Mouse (Mus musculus): ENCODE measurements around the gene Gm49486. TPM values are rescaled to one million over a fixed set of nuclear protein-coding genes. Genes with fewer than 3 reads are reported as not detected.

Gm49486 gene
- polyA plus RNA-seq, 1 experiment, result 0.08 TPM

DNA sequence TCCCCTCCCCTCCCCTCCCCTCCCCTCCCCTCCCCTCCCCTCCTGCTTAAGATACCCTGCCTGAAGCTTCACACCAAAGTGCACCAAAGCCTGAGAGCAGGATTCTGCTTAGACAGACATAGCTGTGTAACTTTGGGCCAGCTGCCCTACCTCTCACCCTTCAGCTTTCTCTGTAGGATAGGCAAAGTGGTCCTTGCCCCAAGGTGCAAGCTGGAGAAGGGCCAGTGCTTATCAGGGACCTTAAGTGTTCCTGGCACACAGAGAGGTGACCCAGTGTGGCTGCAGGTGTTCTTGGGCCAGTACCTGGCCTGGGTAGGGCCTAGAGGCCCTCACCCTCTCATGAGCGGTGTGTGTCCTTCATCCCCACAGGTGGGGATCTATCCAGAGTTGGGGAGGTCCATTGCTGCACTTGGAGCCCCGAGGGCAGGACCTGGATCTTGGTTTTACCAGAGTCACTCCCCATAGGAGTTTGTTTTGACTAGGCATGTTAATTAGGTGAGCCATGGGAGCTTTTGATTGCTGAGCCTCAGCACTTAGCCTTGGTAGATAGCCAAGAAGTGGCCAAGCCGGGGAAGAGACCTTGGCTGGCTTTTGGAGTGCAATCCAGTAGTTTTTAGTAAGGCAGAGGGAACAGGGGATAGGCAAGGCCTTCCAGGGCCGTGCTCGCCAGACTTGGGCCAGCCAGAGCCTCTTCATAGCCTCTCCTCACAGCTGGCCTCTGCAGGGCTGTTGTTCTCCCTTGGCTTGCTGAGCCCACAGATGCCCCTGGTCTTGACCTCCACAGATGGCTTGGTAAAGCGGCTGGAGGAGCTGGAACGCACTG, 15.1 kb downstream of the Gm49486 start:
- Histone ChIP-seq H3K4me3 (ENCODE audit: low read depth, low read length) (no peak overlapping the region), H3K36me3 (ENCODE audit: control insufficient read depth, insufficient read depth, low read length) (peaks cover 39% of the 10 kb centered on the region), H3K4me1 (ENCODE audit: control insufficient read depth, insufficient read depth, insufficient read length, low read length) (no peaks in the 10 kb centered on the region; the same call in 1 of the 2 replicates), H3K27ac (ENCODE audit: insufficient read depth, low read depth, low read length) (no peak overlapping the region), H3K27me3 (ENCODE audit: control insufficient read depth, insufficient read depth, low read length) (no peaks in the 10 kb centered on the region)
- TF ChIP-seq CTCF (IDR thresholded peaks at IDR 0.05; ENCODE audit: extremely low read depth, insufficient read length, insufficient replicate concordance, low read depth, low read length) (no peak), POLR2A (IDR thresholded peaks at IDR 0.05; ENCODE audit: low read depth, low read length) (no peak)
- WGBS, result 75% methylated on average over 7 of the region's 7 CpGs

DNA sequence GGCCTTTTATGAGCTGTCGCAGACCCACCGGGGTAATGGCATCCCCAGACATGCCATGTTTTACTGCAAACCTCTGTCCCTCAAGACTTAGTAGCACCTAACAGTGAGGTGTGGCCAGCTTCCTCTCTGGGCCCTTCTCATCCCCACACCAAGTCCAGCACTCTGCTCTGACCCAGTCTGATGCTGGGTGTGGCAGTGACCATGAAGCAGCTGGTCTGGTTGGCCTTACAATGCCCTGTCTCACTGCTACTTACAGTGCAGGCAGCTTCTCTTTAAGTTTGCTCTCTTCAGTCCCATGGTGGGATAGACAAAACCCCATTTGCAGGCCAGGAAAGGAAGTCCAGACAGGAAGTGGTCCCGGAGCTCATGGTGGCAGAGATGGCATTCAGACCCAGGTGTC, 16.1 kb downstream of the Gm49486 start:
- WGBS, result 82% methylated on average over 3 of the region's 3 CpGs
- Histone ChIP-seq H3K27ac (ENCODE audit: insufficient read depth, low read depth, low read length) (no peak overlapping the region), H3K4me3 (ENCODE audit: low read depth, low read length) (no peak overlapping the region), H3K36me3 (ENCODE audit: control insufficient read depth, insufficient read depth, low read length) (peaks cover 38% of the 10 kb centered on the region), H3K27me3 (ENCODE audit: control insufficient read depth, insufficient read depth, low read length) (no peaks in the 10 kb centered on the region), H3K4me1 (ENCODE audit: control insufficient read depth, insufficient read depth, insufficient read length, low read length) (peaks cover 3% of the 10 kb centered on the region)
- TF ChIP-seq POLR2A (IDR thresholded peaks at IDR 0.05; ENCODE audit: low read depth, low read length) (no peak), CTCF (IDR thresholded peaks at IDR 0.05; ENCODE audit: extremely low read depth, insufficient read length, insufficient replicate concordance, low read depth, low read length) (no peak)

DNA sequence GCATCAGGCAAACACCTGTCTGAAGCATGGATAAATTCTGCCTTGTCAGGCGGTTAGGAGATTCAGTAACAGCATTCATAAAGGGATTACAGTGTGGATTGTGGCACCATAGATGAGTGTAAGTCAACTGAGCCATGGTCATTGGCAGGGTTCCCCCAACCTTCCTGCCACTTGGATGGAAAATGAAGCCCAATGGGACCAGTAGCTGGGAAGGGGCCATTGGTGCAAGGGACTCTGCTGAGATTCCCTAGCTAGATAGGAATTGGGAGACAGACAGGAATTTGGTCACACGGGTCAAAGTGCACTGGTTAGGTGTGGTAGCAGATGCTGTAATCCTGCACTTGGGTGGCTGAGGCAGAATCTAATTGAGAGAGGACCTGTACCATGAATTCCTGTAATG, 21.0 kb downstream of the Gm49486 start:
- Histone ChIP-seq H3K36me3 (ENCODE audit: control insufficient read depth, insufficient read depth, low read length) (peaks cover 23% of the 10 kb centered on the region), H3K4me3 (ENCODE audit: low read depth, low read length) (no peak overlapping the region), H3K27me3 (ENCODE audit: control insufficient read depth, insufficient read depth, low read length) (0 out of 2 replicates have a peak, but pooled peaks cover 3% of the 10 kb centered on the region), H3K4me1 (ENCODE audit: control insufficient read depth, insufficient read depth, insufficient read length, low read length) (peaks cover 15% of the 10 kb centered on the region), H3K27ac (ENCODE audit: insufficient read depth, low read depth, low read length) (no peak overlapping the region)
- TF ChIP-seq POLR2A (IDR thresholded peaks at IDR 0.05; ENCODE audit: low read depth, low read length), result no peak
- TF ChIP-seq CTCF (IDR thresholded peaks at IDR 0.05; ENCODE audit: extremely low read depth, insufficient read length, insufficient replicate concordance, low read depth, low read length), result no peak
- 60% methylated on average over 2 of the region's 2 CpGs for WGBS

DNA sequence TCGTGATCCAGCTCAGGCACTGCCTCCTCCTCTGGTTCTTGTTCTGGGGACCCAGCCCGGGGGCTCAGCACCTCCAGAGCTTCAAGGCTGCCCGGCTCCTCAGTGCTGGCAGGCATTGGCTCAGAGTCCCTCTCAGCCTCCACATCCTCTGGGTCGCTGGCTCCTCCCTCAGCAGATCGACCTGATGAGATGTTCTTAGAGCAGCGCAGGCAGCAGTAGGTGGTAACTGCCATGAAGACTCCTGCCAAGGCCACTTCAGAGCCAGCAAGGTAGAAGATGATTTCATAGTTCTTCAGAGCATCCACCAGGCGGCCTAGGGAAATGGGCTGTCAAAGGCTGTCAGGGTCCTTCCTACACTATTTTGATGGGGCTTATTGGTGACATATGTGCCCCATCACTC, 22.0 kb downstream of the Gm49486 start:
- Histone ChIP-seq H3K36me3 (ENCODE audit: control insufficient read depth, insufficient read depth, low read length) (peaks cover 20% of the 10 kb centered on the region), H3K27me3 (ENCODE audit: control insufficient read depth, insufficient read depth, low read length) (0 out of 2 replicates have a peak, but pooled peaks cover 3% of the 10 kb centered on the region), H3K4me1 (ENCODE audit: control insufficient read depth, insufficient read depth, insufficient read length, low read length) (peaks cover 15% of the 10 kb centered on the region), H3K4me3 (ENCODE audit: low read depth, low read length) (no peak overlapping the region), H3K27ac (ENCODE audit: insufficient read depth, low read depth, low read length) (no peak overlapping the region)
- 63% methylated on average over 7 of the region's 7 CpGs for WGBS
- no peak for TF ChIP-seq POLR2A (IDR thresholded peaks at IDR 0.05; ENCODE audit: low read depth, low read length)
- no peak; the same call in 1 of the 2 replicates for TF ChIP-seq CTCF (IDR thresholded peaks at IDR 0.05; ENCODE audit: extremely low read depth, insufficient read length, insufficient replicate concordance, low read depth, low read length)

DNA sequence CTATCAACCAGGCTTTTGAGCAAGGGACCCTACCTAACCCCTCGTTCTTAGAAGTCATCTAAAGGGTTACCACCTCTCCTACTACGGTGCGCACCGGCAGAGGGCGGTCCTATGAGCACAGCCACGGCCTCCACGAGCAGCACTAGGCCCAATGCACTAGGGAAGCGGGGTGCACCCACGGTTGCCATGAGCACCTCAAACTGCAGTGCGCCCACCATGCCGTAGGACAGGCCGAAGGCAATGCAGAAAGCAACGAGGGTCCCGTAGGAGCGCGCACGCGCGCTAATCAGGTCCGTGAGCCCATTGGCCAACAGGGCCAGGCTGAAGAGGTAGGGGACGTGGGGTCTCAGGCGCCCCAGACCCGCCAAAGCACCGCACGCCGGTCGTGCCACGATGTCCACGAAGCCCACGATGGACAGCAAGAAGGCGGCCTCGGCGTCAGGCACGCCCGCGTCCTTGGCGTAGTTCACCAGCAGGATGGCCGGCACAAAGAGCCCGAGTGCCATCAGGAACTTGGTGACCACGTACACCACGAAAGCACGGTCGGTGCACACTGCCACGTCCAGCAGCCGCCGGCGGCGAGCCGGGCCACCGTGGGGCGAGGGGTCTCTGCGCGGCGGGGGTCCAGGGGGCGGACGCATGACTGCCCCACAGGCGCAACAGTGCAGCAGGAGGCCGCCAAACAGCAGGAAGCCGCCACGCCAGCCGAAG, 22.7 kb downstream of the Gm49486 start:
- Histone ChIP-seq H3K36me3 (ENCODE audit: control insufficient read depth, insufficient read depth, low read length) (peaks cover 13% of the 10 kb centered on the region), H3K27me3 (ENCODE audit: control insufficient read depth, insufficient read depth, low read length) (0 out of 2 replicates have a peak, but pooled peaks cover 3% of the 10 kb centered on the region), H3K4me3 (ENCODE audit: low read depth, low read length) (peak overlapping the region; percentile 8), H3K27ac (ENCODE audit: insufficient read depth, low read depth, low read length) (no peak overlapping the region), H3K4me1 (ENCODE audit: control insufficient read depth, insufficient read depth, insufficient read length, low read length) (peaks cover 15% of the 10 kb centered on the region)
- WGBS, result 3% methylated on average over 61 of the region's 61 CpGs
- TF ChIP-seq CTCF (IDR thresholded peaks at IDR 0.05; ENCODE audit: extremely low read depth, insufficient read length, insufficient replicate concordance, low read depth, low read length) (no peak), POLR2A (IDR thresholded peaks at IDR 0.05; ENCODE audit: low read depth, low read length) (no peak)

DNA sequence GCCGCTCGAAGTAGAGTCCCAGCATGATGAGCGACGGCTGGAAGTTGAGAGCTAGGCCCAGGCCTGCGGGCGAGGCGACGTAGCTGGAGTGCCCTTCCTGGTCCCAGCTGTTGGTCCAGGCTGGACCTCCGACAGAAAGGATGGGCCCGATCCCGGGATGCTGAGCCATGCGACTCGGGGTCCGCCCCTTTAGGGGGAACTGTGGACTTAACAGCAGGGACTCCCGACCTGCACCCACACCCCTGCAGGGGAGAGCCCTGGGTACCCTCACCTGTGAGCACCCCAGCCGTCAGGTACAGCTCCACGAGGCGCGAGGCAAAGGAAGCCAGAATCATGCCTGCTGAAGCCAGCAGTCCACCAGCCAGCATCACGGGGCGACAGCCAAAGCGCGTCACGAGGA, 23.4 kb downstream of the Gm49486 start:
- WGBS, result 32% methylated on average over 24 of the region's 24 CpGs
- Histone ChIP-seq H3K4me1 (ENCODE audit: control insufficient read depth, insufficient read depth, insufficient read length, low read length) (peaks cover 15% of the 10 kb centered on the region), H3K27ac (ENCODE audit: insufficient read depth, low read depth, low read length) (no peak overlapping the region), H3K36me3 (ENCODE audit: control insufficient read depth, insufficient read depth, low read length) (peaks cover 12% of the 10 kb centered on the region; the same call in 1 of the 2 replicates), H3K27me3 (ENCODE audit: control insufficient read depth, insufficient read depth, low read length) (0 out of 2 replicates have a peak, but pooled peaks cover 3% of the 10 kb centered on the region), H3K4me3 (ENCODE audit: low read depth, low read length) (peak overlapping the region; percentile 8; the same call in 1 of the 2 replicates)
- TF ChIP-seq POLR2A (IDR thresholded peaks at IDR 0.05; ENCODE audit: low read depth, low read length) (no peak), CTCF (IDR thresholded peaks at IDR 0.05; ENCODE audit: extremely low read depth, insufficient read length, insufficient replicate concordance, low read depth, low read length) (no peak)

DNA sequence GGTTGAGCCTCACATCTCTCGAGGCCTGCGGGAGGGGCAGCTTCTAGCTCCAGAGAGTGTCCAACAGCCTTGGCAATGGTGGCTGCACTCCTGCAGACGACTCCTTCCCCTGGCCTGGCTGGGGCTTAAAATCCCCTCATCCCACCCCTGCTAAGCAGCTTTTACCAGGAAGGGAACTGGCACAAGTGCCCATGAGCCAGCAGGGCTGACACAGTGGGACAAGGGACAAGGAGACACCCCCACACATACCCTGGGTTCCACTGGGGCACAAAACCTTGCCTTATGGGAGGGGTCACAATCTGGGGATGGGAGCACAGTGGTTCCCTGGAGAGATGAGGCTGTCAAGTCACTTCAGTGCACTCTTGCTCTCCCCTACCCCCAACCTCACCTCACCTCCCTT, 25.5 kb downstream of the Gm49486 start, which contains the start of gene Slc16a8:
Gene Slc16a8 (minus strand): TSS at position 101 of the 400 bp plus-strand sequence.
- no peak within 1 kb of the TSS for H3K4me3 ChIP-seq (ENCODE audit: low read depth, low read length)
- 52% methylated on average over 3 of the region's 3 CpGs for WGBS
- H3K36me3 ChIP-seq (ENCODE audit: control insufficient read depth, insufficient read depth, low read length), result peaks cover 18% of the 10 kb centered on the region
- no peak for TF ChIP-seq CTCF (IDR thresholded peaks at IDR 0.05; ENCODE audit: extremely low read depth, insufficient read length, insufficient replicate concordance, low read depth, low read length)
- no peak for TF ChIP-seq POLR2A (IDR thresholded peaks at IDR 0.05; ENCODE audit: low read depth, low read length)
- no peak within 1 kb of the TSS for H3K27ac ChIP-seq (ENCODE audit: insufficient read depth, low read depth, low read length)
- H3K27me3 ChIP-seq (ENCODE audit: control insufficient read depth, insufficient read depth, low read length), result 0 out of 2 replicates have a peak, but pooled peaks cover 3% of the 10 kb centered on the region
- peaks cover 15% of the 10 kb centered on the region for H3K4me1 ChIP-seq (ENCODE audit: control insufficient read depth, insufficient read depth, insufficient read length, low read length)

Data from small intestine, adult 2 months (tissue).